Mouse (Mus musculus) lung, postnatal 14 days (tissue): ENCODE measurements at regions not wholly inside any gene's neighbourhood (a gene's known extent, or its start where the extent isn't known, plus 50 kb on each side); places are given as distances from the start of the nearest gene placed in this dataset.

Experiments used
- DNase-seq: peaks from one replicate; pipeline ENCODE4 v3.0.0; 2021

DNA sequence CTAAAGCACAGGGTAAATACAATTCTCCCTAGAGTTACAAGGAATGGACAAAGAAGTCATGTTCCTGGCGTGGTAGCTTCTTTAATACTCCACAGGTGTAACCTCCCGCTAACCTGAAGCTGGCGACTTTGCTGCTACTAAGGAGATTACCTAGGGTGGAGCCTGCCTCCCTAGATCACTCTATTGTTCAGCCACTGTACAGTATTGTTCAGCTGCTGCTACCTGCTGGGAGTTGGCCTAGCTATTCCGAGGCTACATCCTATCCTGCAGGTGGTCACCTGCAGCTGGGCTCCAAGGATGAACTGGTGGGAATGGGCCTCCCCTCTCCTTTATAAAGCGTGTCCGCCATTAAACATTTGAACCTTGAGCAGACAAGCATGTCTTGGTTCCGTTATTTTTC, 183.8 kb upstream of the Slc39a10 start:
- DNase-seq = no peak

DNA sequence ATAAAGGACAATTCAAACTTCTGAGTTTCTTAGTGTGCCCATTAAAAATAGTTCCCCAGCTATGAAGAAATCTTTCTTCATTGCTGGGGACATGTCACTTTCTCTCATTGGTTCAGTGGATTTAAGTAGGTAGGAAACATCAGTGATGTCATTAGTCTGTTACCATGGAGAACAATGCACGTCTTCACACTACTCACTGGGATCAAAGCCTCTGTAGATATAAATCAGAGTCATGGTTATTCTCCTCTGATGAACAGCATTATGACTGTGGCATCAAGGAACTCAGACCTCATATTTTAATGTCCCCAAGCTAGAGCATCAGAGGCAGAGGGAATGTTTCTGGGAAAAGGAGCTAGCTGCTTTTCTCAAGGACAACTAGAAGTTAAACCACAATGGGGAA, 165.5 kb upstream of the Slc39a10 start:
- no peak for DNase-seq

DNA sequence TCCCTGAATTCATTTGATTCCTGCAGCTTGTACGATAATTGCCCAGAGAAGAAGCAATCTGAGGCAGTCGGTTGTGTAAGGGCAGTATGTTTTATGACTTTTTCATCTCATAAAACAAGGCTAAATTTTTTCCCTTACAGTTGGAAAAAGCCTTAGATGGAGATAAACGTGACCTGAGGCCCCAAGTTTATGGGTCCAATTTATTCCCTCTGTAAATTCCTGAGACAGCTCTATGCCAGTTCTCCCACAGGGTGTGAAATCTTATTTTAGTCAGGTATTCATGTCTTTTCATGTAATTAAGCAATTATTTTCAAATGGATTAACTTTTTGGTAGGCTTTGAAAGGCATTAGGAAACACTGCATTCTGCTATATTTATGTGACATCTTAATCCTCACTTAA, 164.7 kb upstream of the Slc39a10 start:
- DNase-seq = no peak

DNA sequence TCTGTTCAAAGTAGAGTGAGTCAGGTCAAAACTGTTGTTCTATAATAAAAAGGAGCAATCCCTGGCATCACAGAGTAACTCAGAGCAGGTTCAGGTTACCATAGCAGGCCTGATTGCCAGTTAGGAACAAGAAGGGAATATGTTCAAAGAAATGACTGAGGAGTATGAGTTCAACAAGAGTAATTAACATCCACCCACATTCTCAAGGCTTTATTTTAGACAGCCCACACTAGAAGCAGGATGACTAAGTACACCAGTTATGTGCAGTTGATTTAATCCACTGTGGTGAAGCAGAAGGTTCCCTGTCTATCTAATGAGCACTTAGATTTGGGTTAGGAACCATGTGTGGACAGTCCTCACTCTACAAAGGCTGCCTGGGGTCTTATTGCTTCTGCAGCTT, 158.5 kb upstream of the Slc39a10 start:
- DNase-seq = no peak

- DNase-seq = no peak
Measured at GRCm38 (mm10) chr1:47050492-47050891, 157.8 kb upstream of the Slc39a10 start.

DNA sequence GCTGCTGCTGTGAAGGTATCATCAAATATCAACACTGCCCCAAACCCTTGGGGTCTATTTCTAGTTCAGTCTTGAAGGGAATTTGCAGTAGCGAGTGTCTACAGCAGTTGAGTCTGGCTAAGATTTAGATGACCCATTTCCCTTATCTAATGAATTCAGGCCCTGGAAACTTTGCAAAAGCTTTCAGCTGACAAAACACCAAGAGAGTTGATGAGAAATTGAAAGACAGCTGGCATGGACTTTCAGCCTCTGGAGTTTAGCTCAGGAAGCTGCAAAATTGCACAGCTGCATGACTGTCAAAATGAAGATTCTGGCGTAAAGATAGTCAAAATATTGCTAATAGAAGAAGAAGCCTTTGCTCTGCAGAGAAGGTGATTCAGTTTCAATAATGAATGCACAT, 144.9 kb upstream of the Slc39a10 start:
- DNase-seq = no peak

DNA sequence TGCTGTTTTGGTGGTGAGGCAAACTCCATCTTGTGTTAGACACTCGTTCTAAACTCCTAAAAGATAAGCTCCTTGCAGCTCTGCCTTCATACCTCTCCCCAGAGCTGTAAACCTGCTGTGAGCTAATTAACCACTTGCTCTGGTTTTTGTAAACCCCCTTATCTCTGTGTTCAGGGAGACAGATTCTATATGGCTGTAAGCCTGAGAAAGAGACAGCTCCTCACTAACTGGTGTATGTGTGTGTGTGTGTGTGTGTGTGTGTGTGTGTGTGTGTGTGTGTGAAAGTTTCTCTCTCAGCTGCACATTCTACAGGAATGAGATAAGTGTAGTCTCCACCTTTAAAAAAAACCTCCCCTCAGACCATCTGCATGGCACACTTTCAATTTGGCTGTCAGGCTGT, 126.7 kb upstream of the Slc39a10 start:
- DNase-seq = no peak

GRCm38 (mm10) chr1:47014526-47014925, 121.9 kb upstream of the Slc39a10 start:
- DNase-seq = no peak

DNA sequence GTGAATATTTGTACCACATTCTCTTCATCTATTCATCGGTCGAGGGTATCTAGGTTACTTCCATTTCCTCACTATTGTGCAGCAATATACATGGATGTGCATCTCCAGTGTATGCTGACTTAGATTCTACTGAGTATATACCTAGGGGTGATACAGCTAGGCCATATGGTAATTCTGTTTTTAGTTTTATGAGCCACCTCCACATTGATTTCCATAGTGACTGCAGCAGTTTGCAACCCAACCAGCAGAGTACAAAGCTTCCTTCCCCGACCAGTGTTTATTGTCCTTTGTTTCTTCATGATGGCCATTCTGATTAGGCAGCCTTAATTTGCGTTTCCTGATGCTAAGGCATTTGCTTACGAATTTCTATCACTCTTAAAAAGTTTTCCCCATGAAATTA, 111.1 kb upstream of the Slc39a10 start:
- no peak for DNase-seq

GRCm38 (mm10) chr1:46999337-46999736, 106.7 kb upstream of the Slc39a10 start:
- DNase-seq = no peak

GRCm38 (mm10) chr1:46985978-46986377, 93.3 kb upstream of the Slc39a10 start:
- DNase-seq = no peak

DNA sequence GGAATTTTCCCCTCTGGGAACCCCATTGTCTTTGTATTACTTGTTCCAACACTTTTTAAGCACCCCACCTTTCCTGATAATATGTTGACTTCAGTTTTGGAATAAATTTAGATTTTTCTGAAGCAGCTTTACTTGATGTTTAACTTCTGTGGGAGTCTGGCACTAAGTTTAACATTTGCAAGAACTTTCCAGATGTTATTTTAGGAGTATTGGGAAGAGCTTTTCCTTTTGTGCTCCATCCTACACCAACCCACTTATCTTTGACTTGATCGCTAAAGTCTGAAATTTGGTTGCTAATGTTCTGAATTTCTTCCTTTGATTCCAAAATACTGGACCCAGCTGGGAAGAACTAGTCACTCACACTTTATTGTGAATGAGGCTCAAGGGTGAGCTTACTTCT, 90.4 kb upstream of the Slc39a10 start:
- no peak for DNase-seq

DNA sequence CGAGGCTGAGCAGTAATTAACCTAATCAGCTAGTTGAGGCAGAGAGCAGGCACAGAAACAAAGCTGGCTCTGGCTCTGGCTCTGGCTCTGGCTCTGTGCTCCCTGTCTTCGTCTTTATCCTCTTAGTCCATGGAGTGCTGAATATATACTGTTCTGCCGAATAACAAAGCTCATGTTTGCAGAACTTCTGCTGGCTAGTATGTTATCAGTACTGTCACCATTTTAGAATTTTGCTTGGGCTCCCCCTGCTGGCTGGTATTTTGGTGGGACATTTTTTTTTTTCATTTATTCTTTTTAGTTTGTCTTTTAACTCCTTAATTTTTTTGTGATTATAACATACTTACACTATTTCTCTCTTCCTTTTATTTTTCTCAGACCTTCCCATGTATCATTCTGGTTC, 77.8 kb upstream of the Slc39a10 start:
- peak; percentile 72 for DNase-seq

DNA sequence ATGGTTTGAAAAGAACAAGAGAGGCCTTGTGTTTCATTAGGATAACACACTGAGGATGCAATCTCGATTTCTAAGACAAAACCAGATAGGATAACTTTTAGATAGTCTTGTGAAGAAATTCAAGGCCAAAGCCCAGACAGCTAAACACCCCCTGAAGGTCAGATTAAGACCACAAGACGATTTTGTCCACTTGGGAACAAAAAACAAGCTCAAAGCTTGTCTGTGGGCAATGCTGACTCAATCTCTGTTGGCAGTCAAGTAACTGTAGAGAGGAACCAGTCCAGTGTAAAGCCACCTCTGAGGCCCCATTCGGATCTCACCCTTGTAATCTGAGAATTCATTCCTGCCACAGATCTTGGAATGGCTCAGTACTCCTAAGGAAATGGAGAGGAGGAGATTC, 75.7 kb upstream of the Slc39a10 start:
- no peak for DNase-seq

DNA sequence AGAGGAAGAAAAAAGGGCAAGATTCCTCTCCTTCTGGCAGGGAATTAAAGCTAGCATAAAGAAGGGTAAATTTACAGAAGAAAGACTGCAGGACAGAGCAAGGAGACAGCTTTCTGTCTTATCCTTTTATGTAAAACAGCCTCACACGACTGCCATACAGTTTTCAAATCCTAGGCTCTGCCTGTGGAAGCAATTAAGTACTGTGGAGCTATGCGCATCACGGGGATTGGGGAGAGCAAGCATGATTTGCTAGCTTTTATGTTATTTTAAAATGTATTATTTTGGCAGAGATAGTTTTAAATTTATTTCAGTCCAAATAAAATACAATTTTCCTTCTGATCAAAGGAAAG, 74.2 kb upstream of the Slc39a10 start:
- DNase-seq = no peak

DNA sequence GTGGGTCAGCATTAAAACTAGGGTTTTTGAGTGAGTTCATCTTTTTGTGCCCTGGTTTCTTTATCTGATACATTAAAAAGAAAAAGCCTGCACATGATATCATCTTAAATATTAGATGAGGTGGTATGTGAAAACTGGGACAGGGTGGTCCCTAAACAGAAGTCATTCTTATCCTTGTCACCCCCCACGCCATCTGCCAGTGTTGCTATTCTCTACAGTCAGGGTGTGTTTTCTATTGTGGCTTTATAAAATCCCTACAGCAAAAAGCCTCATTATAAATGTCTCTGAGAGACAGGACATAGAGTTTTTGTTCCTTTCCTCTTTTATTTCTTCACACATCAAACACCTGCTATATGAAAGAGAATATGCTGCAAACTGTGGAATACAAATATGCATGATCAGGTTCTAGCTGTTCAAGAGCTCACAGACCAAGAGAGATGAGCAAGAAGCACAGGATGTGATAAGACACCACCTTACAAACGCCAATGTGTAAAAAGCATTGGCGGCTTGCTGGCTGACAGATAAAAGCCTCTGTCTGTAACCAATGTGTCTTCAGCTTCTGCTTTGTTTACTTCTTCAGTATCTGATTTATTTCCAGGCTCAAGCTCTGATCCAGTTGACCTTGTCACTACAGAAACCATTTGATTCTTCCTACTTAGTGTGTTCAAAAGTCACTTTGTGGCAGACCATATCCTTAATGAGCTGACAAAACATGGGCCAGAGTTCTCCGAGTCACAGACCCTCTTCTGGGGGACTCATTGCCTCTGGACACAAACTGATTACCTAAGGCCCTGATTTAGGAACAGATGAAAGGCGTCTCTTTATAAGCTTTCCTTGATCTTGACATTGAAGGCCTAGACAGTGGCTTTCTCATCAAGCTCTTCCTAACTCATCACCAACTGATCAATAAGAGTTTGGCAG, 73.6 kb upstream of the Slc39a10 start:
- DNase-seq = no peak

DNA sequence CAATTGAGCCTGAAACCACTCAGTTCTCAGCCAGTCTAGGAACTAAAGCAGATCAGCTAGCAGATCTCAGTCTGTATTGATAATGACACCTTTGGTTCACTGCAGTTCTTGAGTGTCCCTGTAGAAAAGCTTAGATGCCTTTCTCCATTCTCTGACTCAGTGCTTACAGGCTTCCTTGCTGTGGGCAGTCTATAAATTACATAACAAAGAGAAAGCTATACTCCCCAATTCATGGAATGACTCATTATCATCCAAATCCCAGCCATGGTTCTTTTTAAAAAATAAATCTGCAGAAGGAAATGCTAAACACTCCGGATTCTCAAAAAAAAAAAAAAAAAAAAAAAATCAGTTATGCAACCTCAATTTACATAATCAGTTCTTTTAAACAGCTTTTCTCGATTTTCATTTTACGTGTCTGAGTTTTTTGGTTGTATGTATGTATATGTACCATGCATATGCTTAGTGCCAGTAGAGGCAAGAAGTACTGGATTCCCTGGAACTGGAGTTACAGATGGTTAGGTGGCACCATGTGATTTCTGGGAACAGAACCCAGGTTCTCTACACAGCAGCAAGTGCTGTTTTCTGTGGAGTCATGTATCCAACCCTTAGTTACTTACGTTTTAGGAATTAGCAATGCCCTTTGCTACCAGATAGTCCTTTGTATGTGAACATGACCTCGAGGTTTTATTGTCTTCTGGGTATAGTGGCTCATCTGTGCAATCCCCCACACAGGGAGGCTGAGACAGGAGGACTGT, 71.5 kb upstream of the Slc39a10 start:
- DNase-seq = no peak
